Mouse (Mus musculus) midbrain, embryonic 15.5 days (tissue): Measurements from ENCODE around the gene Fam187a. TPM values are rescaled to one million over a fixed set of nuclear protein-coding genes. Genes with fewer than 3 reads are reported as not detected.

Experiments
- ATAC-seq: fragments of 200-750 bp; cut with Nextera tagmentation; replicated peaks from 2 replicates; pipeline ENCODE4 v1.8.0; 2017; ENCODE audit warnings: moderate TSS enrichment
- H3K27ac ChIP-seq: fragments of 300-500 bp; sonication (generic); 2 replicates; pipeline ENCODE4 v1.5.1; 2015; ENCODE audit warnings: mild to moderate bottlenecking, inconsistent platforms
- H3K27me3 ChIP-seq: fragments of 300-500 bp; sonication (generic); replicated peaks from 2 replicates; pipeline ENCODE4 v1.6.1; 2015; ENCODE audit warnings: inconsistent platforms
- H3K36me3 ChIP-seq: fragments of 300-500 bp; sonication (generic); replicated peaks from 2 replicates; pipeline ENCODE4 v1.6.1; 2015; ENCODE audit warnings: inconsistent platforms
- H3K4me1 ChIP-seq: fragments of 300-500 bp; sonication (generic); 2 replicates; pipeline ENCODE4 v1.6.1; 2015; ENCODE audit warnings: inconsistent platforms
- H3K4me2 ChIP-seq: fragments of 300-500 bp; sonication (generic); 2 replicates; pipeline ENCODE4 v1.6.1; 2015; ENCODE audit warnings: inconsistent platforms, mild to moderate bottlenecking, moderate library complexity
- H3K4me3 ChIP-seq: fragments of 300-500 bp; sonication (generic); 2 replicates; pipeline ENCODE4 v1.5.1; 2015; ENCODE audit warnings: mild to moderate bottlenecking, inconsistent platforms
- H3K9ac ChIP-seq: fragments of 300-500 bp; sonication (generic); 2 replicates; pipeline ENCODE4 v1.6.1; 2015; ENCODE audit warnings: mild to moderate bottlenecking, inconsistent platforms
- H3K9me3 ChIP-seq: fragments of 300-500 bp; sonication (generic); 2 replicates; pipeline ENCODE4 v1.6.1; 2016; ENCODE audit warnings: inconsistent platforms
- WGBS: fragments of 180-500 bp; shearing (Covaris S2); methylation state at CpG from one replicate; pipeline ENCODE4 v1.1.7; 2015; ENCODE audit warnings: mixed read lengths; 5-methylcytosine and 5-hydroxymethylcytosine counted together
- polyA plus RNA-seq: library from polyadenylated mRNA; unstranded; fragments of >200 nt; fragmentation: Nextera tagmentation; extraction: Ambion mirVana; gene quantifications from 2 replicates; pipeline ENCODE4 v1.2.1, GENCODE M21; 2015

The Fam187a gene
- polyA plus RNA-seq, 1 experiment from 2014 or later = not detected

DNA sequence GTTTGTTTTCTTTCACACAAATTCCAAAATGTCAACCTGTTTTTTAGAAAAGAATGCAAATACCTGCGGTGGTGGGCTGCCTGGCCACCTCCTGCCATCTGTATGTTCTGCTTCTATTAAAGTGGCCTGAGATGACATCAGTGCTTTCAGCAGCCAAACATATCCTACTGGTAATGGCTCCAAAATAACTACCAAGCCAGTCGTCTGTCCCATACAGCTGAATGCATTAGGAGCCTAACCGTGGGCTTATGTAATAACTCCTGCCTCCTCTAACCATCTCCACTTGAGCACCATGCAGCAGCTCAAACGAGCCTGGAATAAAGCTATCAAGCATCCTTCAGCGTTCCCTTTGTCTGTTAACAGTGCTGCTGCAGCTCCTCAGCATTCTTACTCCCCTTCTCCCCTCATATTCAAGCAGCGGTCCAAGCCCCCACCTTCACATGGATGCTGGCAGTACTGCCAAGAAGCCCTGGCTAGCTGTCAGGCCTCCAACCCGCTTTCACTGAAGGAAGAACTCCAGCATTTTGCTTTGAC lies 10.1 kb upstream of the Fam187a start:
- H3K9me3 ChIP-seq = no peaks in the 10 kb centered on the region
- WGBS = 88% methylated on average over 7 of the region's 7 CpGs
- H3K27ac ChIP-seq = no peak overlapping the region
- no peak for ATAC-seq
- H3K9ac ChIP-seq = no peak overlapping the region
- H3K4me1 ChIP-seq = peaks cover 13% of the 10 kb centered on the region
- no peak overlapping the region for H3K4me2 ChIP-seq
- no peak overlapping the region for H3K4me3 ChIP-seq
- H3K36me3 ChIP-seq = peaks cover 34% of the 10 kb centered on the region
- H3K27me3 ChIP-seq = no peaks in the 10 kb centered on the region

DNA sequence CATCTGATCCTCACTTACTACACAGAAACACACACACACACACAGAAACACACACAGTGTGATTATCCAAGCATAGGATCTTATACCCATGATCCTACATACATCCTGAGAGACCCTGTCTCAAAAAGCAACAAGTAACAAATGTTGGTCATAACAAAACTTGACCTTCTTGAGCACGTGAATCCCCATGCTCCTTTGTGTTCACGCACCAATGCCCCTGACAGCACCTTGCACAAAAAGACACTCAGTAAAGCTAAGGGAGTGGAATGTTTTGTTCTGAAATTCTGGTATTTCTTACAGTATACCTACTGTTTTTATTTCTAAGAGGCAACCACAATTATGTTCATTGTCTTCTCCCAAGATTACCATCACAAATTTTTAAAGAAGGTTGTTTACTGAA lies 5.4 kb upstream of the Fam187a start:
- 54% methylated on average over 2 of the region's 2 CpGs for WGBS

DNA sequence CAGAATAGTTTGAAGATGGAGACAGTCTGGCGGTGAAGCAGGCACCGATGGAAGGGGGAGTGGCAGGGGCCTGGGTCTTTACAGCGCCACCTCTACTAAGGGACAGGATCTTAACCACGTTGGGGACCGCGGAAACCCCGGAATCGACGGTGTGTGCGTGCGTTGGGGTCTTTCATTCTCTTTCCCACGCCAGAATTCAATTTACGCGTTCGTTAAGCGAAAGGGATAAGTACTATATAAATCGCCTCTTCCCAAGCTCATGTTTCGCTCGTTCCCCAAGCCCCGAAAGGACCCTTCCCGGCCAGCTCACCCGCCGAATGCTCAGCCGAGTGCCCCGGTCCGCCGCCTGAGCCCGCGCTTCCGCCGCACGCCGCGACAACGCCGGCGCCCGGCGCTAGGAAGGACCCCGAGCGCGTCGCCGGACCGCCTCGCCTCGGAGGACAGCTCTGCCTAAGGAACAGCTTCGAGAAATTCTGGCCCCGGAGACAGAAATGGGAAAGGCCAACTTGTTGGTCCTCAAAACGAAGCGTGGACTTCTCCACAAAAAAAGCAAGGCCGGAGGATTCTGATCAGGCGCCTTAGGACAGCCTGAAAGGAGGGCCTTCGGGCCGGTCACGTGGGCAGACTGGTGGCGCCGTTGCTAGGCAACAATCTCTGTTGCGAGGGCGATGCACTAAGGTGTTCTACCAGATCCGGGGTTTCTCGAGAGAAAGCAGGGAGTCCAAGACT lies 4.2 kb upstream of the Fam187a start, which contains the start of the genes Eftud2 and Ccdc103:
Gene Eftud2, minus strand, starts transcription at position 401 of the 729 bp plus-strand sequence.
Gene Ccdc103, plus strand, starts transcription at position 620 of the 729 bp plus-strand sequence.
- no peaks in the 10 kb centered on the region for H3K9me3 ChIP-seq
- H3K36me3 ChIP-seq = peaks cover 12% of the 10 kb centered on the region
- H3K4me1 ChIP-seq = peaks cover 25% of the 10 kb centered on the region
- WGBS = under 1% methylated on average over 62 of the region's 62 CpGs
- H3K27me3 ChIP-seq = no peaks in the 10 kb centered on the region
- ATAC-seq = peak; percentile 92
- peak within 1 kb of the TSS; percentile 89 for H3K27ac ChIP-seq
- H3K4me2 ChIP-seq = peak within 1 kb of the TSS; percentile 69
- H3K9ac ChIP-seq = peak within 1 kb of the TSS; percentile 63
- H3K4me3 ChIP-seq = peak within 1 kb of the TSS; percentile 56

More for the DNA sequence above, 5.4 kb upstream of the Fam187a start:
- Histone ChIP-seq H3K4me1 (peaks cover 25% of the 10 kb centered on the region), H3K4me2 (peak overlapping the region; percentile 69), H3K9me3 (no peaks in the 10 kb centered on the region), H3K27ac (no peak overlapping the region), H3K4me3 (peak overlapping the region; percentile 56), H3K36me3 (peaks cover 21% of the 10 kb centered on the region), H3K27me3 (no peaks in the 10 kb centered on the region), H3K9ac (no peak overlapping the region)
- ATAC-seq = no peak

DNA sequence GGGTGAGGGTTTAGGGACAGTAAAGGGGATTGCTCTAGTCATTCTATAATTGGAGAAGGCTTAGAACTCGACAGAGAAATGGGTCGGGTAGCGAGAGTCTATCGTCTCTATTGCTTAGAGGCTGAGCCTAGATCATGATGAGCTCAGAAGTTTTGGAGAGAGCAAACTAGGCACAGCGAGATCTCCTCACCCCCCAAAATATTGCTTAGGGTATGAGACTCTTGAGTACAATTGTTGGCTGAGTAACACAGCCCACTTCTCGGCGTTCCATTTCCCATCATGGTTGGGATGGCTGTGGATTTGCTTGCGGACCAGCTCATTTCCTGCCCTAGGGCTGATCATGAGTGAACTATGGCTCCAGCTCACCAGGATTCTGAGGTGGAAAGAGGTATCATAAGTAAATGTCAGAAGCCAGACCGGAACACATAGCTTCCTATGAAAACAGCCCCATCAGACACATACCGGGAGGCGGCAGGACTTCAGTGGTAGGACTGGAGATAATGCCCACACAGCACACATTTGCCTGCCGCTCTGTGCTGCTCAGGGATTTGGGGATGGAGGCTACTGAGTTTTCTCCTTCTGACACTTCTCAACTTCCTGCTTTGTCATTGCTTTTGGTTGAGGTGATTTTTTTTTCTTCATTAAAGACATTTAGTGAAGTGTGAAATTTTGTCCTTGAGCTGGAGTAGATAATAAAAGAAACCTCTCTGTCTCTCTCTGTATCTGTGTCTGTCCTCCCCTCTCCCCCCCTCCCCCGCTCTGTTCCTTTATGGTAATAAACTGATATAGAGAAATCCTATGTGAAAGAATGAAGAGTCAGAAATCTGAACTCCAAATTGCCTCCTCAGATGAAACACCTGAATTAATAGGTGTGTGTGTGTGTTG lies 3.4 kb upstream of the Fam187a start:
- peak; percentile 51 for ATAC-seq
- Histone ChIP-seq H3K36me3 (peaks cover 9% of the 10 kb centered on the region; the same call in 1 of the 2 replicates), H3K4me1 (peaks cover 25% of the 10 kb centered on the region), H3K4me2 (peak overlapping the region; percentile 69), H3K4me3 (peak overlapping the region; percentile 56), H3K27me3 (no peaks in the 10 kb centered on the region), H3K27ac (peak overlapping the region; percentile 89), H3K9me3 (no peaks in the 10 kb centered on the region), H3K9ac (peak overlapping the region; percentile 63)
- 18% methylated on average over 13 of the region's 13 CpGs for WGBS

DNA sequence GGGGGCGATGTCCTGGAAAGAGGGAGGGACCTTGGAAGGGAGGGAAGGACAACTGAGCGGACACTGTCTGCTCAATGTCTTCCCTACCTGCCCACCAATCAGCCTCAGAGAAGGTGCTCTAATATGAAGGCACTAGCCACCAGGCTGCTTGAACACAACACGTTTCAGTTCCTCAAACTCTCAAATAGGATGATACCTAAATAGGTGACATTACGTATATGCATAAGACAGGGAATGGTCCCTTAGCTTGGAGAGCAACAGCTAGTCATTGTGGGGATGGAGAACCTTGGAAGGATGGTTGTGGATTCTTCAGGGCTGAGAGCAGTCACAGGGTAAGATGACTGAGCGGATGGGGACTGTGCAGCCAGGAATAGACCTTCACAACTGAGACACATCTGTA lies 2.5 kb downstream of the Fam187a start:
- H3K4me1 ChIP-seq = peaks cover 8% of the 10 kb centered on the region; the same call in 1 of the 2 replicates
- no peaks in the 10 kb centered on the region for H3K9me3 ChIP-seq
- peaks cover 12% of the 10 kb centered on the region for H3K27me3 ChIP-seq
- H3K4me2 ChIP-seq = no peak overlapping the region
- no peak overlapping the region for H3K9ac ChIP-seq
- H3K27ac ChIP-seq = no peak overlapping the region
- no peak for ATAC-seq
- 81% methylated on average over 5 of the region's 5 CpGs for WGBS
- no peak overlapping the region for H3K4me3 ChIP-seq
- no peaks in the 10 kb centered on the region for H3K36me3 ChIP-seq

DNA sequence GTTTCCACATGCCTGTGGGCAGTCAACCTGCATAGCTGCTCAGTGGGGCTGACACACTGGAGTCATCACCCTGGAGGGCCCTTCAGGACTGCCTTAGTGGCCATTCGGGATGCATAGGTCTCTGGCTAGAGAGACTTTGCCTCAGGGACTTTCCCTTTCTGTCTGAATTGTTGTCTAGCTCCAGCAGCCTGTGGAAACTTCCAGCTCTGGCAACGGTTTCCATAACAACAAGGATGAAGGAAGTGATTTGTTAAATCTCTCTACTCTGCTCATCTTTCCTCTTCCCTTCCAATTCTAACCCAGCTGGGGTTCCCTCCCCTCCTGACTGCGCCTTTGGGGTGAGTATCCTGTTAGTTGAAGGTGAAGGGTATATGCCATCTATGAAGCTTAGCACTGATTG lies 3.2 kb downstream of the Fam187a start:
- WGBS = 53% methylated on average over 3 of the region's 3 CpGs
- H3K27ac ChIP-seq = peak overlapping the region; percentile 11

DNA sequence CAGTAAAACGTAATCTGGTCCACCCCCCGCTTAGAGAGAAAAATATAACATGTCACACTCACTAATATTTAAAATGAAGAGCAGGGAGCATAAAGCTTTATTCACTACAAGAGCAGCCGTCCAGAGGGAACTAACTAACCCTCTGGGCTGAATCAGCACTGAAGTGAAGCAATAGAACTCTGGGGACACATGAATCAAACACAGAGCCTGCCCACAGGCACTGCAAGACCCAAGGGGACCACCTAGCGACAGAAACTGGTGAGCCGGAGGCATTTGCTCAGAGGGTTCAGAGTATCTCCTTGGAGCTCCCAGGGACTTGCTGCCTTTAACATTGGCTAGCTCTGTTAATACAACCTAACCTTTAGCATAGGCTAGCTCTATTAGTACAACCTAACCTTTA lies 5.1 kb downstream of the Fam187a start:
- Histone ChIP-seq H3K36me3 (no peaks in the 10 kb centered on the region), H3K9ac (no peak overlapping the region), H3K27ac (no peak overlapping the region), H3K4me3 (no peak overlapping the region), H3K27me3 (peaks cover 37% of the 10 kb centered on the region), H3K4me1 (peaks cover 14% of the 10 kb centered on the region; the same call in 1 of the 2 replicates), H3K4me2 (no peak overlapping the region), H3K9me3 (no peaks in the 10 kb centered on the region)
- no peak for ATAC-seq
- 61% methylated on average over 5 of the region's 5 CpGs for WGBS

More for the DNA sequence above, 3.2 kb downstream of the Fam187a start:
- Histone ChIP-seq H3K4me2 (no peak overlapping the region), H3K4me3 (no peak overlapping the region), H3K9ac (no peak overlapping the region), H3K9me3 (no peaks in the 10 kb centered on the region), H3K36me3 (no peaks in the 10 kb centered on the region), H3K27me3 (peaks cover 19% of the 10 kb centered on the region), H3K4me1 (peaks cover 11% of the 10 kb centered on the region; the same call in 1 of the 2 replicates)
- ATAC-seq = peak; percentile 20; the same call in 1 of the 2 replicates

DNA sequence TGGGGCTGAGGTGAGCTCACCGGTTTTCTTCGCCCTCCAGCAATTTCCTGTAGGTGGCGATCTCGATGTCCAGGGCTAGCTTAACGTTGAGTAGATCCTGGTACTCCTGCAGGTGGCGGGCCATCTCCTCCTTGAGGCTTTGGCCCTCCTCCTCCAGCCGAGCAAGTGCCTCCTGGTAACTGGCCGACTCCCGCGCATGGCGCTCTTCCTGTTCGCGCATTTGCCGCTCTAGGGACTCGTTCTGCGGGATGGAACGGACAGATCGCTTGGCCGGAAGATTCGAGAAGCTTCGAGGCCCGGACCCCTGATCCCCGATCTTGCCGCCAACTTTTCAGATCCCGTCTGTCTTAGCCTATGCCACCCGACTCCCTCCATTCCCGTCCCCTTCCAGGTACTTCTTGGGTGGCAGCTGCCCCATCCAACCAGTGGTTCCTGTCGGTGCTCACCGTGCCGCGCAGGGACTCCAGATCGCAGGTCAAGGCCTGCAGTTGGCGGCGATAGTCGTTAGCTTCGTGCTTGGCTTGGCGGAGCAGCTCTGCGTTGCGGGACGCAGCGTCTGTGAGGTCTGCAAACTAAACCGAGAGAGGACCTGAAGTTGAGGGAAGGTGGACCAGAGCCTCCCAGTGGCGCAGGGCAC lies 8.2 kb downstream of the Fam187a start:
- no peaks in the 10 kb centered on the region for H3K9me3 ChIP-seq
- peaks cover 43% of the 10 kb centered on the region for H3K27me3 ChIP-seq
- H3K4me3 ChIP-seq = peak overlapping the region; percentile 19
- 4% methylated on average over 43 of the region's 43 CpGs for WGBS
- no peak for ATAC-seq
- peaks cover 11% of the 10 kb centered on the region; the same call in 1 of the 2 replicates for H3K4me1 ChIP-seq
- peak overlapping the region; percentile 9; the same call in 1 of the 2 replicates for H3K9ac ChIP-seq
- no peaks in the 10 kb centered on the region for H3K36me3 ChIP-seq
- H3K27ac ChIP-seq = no peak overlapping the region
- peak overlapping the region; percentile 42 for H3K4me2 ChIP-seq

DNA sequence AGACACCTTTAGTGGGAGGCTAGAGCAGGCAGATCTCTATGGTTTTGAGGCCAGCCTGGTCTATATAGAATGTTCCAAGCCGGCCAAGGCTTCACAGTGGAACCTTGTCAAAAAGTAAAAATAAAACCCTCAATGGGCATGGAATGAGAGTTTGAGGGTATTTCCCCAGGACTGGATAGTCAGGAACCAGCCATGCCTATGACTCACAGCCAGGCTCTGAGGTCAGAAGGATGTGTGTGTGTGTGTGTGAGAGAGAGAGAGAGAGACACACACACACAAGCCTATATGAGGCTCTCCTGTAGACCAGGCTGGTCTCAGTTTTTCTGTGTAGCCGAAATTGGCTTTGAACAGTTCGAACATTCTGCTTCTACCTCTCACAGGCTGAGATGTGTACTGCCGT lies 9.7 kb downstream of the Fam187a start:
- H3K9ac ChIP-seq = no peak overlapping the region
- peaks cover 39% of the 10 kb centered on the region for H3K27me3 ChIP-seq
- H3K4me2 ChIP-seq = no peak overlapping the region
- no peaks in the 10 kb centered on the region for H3K36me3 ChIP-seq
- H3K9me3 ChIP-seq = no peaks in the 10 kb centered on the region
- H3K4me1 ChIP-seq = peaks cover 6% of the 10 kb centered on the region; the same call in 1 of the 2 replicates
- 83% methylated on average over 4 of the region's 4 CpGs for WGBS
- no peak overlapping the region for H3K4me3 ChIP-seq
- no peak for ATAC-seq
- H3K27ac ChIP-seq = no peak overlapping the region

DNA sequence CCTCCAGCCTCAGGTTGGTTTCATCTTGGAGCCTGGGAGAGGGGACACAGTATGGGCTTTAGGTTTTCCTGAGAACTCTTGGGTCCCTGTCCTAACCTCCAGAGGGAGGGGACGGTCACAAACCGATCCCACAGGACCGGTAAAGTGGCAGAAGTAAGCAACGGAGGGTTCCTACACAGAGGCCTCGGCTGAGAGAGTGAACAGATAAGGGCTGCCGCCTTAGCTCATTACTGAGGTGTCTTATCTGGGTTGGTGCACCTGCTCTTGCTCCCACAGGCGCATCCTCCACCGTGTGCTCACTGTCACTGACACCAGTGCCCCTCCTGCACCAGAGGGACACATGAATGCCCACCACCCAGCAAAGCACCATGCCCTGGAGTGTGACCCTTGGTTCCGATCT lies 10.8 kb downstream of the Fam187a start:
- peaks cover 39% of the 10 kb centered on the region for H3K27me3 ChIP-seq
- 82% methylated on average over 9 of the region's 9 CpGs for WGBS
- ATAC-seq = no peak
- no peaks in the 10 kb centered on the region for H3K9me3 ChIP-seq
- H3K9ac ChIP-seq = no peak overlapping the region
- peaks cover 6% of the 10 kb centered on the region; the same call in 1 of the 2 replicates for H3K4me1 ChIP-seq
- H3K36me3 ChIP-seq = no peaks in the 10 kb centered on the region
- no peak overlapping the region for H3K4me3 ChIP-seq
- no peak overlapping the region for H3K27ac ChIP-seq
- no peak overlapping the region for H3K4me2 ChIP-seq

DNA sequence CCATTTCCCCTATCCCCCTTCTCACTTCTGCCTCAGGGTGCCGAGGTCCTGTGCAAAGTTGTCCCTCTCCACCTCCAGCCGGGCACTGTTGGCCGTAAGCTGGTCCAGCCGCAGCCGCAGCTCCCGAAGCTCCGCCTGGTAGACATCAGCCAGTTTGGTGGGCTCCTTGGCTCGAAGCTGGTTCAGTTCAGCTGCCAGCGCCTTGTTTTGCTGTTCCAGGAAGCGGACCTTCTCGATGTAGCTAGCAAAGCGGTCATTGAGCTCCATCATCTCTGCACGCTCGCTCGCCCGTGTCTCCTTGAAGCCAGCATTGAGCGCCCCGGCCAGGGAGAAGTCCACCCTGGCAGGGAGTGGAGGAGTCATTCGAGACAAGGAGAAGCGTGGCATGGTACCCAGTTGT lies 11.7 kb downstream of the Fam187a start:
- 81% methylated on average over 20 of the region's 20 CpGs for WGBS
- Histone ChIP-seq H3K27ac (no peak overlapping the region), H3K27me3 (peaks cover 37% of the 10 kb centered on the region)

More for the DNA sequence above, 11.7 kb downstream of the Fam187a start:
- H3K4me1 ChIP-seq = peaks cover 6% of the 10 kb centered on the region; the same call in 1 of the 2 replicates
- no peak overlapping the region for H3K4me2 ChIP-seq
- no peak overlapping the region for H3K9ac ChIP-seq
- no peak overlapping the region for H3K4me3 ChIP-seq
- no peaks in the 10 kb centered on the region for H3K9me3 ChIP-seq
- no peak for ATAC-seq
- no peaks in the 10 kb centered on the region for H3K36me3 ChIP-seq
